Mouse (Mus musculus) right cerebral cortex, adult 18-20 months (tissue): ENCODE data around the gene Zzz3.
"Not testable (repeated sequence)": the region's sequence is repeated elsewhere in the genome, so short reads cannot be mapped to it uniquely, and the experiment has no call there.

Experiments
- DNase-seq: peaks from one replicate; pipeline ENCODE4 v3.0.0; 2022; ENCODE audit warnings: mixed read lengths

Gene Zzz3

GRCm38 (mm10) chr3:152401964-152402670, 6.8 kb downstream of the Zzz3 start:
- DNase-seq = peak; percentile 17

DNA sequence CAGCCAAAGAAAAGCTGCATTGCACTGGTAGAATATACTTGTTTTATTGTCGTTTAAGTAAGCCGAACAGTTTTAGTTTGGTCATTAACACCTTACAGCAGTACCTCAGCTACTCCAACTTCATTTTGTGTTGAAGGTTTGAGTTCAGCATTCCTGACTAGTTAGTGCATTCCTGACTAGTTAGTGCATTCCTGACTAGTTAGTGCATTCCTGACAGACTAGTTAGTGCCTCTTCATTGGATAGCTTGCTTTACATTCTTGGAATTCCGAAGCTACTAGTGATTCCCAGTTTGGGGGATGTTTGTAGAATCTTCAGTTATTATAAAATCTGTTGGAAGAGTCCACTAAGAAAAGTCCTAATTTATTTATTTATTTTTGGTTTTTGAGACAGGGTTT, 7.4 kb downstream of the Zzz3 start:
- no peak for DNase-seq

DNA sequence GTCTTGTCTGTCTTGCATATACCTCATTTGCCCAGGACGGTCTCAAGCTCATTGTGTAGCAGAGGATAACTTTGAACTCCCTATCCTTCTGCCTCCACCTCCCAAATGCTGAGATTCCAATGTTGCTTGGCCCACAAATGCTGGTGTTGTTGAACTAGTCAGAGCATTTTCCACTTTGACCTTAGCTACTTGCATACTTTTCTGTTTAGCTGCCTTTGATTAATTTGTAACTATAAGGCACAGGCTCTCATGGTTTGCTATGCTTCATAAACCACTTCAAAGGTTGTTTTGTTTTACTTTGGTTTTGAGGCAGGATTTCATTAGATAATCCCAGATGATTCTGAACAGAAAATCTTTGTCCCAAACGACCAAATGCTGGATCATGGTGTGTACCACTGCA, 8.6 kb downstream of the Zzz3 start:
- no peak for DNase-seq

DNA sequence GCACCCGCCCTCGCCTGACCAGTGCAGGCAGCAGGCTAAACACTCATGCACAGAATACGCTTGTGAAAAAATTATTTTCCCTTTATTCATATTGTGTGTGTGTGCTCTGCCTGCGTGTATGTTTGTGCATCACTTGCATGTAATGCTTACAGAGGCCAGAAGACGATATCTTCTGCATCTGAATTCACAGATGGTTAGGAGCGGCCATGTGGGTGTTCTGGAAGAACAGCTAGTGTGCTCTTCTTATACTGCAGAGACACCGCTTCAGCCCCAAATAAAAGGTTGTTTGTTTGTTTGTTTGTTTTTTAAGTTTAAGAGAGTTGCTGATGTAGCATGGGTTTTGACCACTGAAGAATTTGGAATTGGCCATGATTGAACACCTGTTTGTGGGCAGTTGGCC, 10.1 kb downstream of the Zzz3 start:
- peak; percentile 21 for DNase-seq

- no peak for DNase-seq
Measured at GRCm38 (mm10) chr3:152405978-152406640, 10.8 kb downstream of the Zzz3 start.

- DNase-seq = no peak
Measured at GRCm38 (mm10) chr3:152410980-152411551, 15.8 kb downstream of the Zzz3 start.

- no peak for DNase-seq
Measured at GRCm38 (mm10) chr3:152412362-152412761, 17.1 kb downstream of the Zzz3 start.

DNA sequence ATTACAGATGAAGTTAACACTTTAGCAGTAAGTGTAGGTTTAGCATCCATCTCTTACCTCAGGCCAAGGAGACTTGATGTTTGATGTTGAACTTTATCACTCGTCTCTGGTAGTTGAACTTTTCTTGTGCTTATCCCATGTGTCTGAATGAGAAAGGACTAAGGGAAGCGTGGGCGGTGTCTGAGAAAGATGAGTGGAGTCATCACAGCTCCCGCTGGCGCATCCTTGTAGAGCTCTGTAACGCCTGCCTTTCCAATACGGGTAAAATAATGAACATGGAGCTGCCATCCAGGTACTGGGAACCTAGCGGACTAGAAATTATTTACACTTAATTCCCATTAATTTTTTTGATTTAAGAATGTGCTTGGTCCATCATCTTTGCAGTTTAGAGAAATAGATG, 33.7 kb downstream of the Zzz3 start:
- DNase-seq = peak; percentile 38

- no peak for DNase-seq
Measured at GRCm38 (mm10) chr3:152432677-152433076, 37.4 kb downstream of the Zzz3 start.

DNA sequence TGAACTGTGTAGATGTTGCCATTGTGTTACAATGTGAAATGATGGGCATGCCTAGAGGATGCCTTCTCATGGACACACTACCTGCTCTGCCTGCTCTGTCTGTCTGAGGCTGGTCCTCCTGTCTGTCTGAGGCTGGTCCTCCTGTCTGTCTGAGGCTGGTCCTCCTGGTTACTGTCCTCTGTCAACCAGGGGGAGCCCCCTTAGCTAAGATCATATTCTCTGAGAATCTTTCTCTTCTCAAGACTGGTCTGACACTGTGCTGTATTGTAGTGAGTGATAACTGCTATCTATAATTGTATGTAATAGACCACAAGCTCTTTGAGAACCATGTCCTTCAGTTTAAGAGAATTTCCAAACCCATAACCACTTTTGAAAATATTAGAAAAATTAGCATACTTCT, 40.3 kb downstream of the Zzz3 start:
- DNase-seq = no peak

DNA sequence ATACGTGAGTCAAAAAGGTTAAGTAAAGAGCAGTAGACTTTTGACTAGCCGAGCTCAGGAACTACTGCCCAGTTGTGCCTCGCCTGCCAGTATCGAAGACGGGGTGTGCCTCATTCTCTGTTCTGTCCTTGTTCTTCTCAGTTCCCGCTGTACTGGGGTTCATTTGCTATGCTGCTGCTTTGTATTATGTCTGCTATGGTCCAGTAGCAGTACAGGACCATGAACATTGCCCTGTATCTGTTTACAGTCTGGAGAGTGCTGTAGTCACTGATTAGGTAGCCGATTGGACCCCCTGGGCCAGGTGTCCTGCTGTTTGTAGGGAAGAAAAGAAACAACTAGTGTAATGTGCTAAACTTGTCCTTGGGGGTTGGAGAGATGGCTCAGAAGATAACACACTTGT, 42.8 kb downstream of the Zzz3 start:
- DNase-seq = no peak

DNA sequence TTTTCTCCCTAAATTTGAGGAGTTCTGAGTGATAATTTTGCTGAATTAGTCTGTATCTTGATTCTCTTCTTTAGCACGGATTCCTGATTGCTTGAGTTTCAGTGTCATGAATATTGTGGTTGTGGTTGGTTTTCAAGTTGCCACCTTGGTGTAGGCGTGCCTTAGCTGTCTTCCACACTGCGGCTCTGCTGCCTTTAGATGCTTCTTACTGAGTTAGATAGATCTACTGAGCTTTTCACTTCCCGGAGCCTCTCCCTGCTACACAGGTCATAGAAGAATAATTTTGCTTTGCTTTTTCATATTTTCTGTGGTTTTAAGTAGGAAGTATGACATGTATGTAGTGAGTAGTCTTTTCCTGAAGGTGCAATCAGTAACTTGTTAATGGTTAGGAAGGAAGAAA, 47.5 kb downstream of the Zzz3 start:
- no peak for DNase-seq

- DNase-seq = no peak
Measured at GRCm38 (mm10) chr3:152444114-152444513, 48.8 kb downstream of the Zzz3 start.

DNA sequence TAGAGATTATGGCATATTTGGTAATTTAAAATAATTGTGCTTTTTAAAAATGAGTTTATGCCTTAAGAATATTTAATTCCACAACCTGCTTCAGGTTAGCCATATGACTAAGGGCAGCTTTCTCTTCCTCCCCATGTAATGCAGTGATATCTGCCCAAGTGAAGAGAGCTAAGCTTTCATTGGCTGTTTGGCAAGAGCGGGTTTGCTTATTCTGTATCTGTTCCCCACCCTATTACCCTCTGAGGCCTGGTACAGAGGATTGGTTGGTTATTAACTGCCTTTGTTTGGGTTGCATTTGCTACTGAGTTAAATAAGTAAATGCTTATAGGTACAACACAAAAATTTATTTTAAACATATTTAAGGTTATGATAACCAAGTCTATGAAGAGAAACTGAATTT, 51.7 kb downstream of the Zzz3 start:
- DNase-seq = no peak

GRCm38 (mm10) chr3:152453163-152453562, 57.9 kb downstream of the Zzz3 start:
- DNase-seq = no peak

DNA sequence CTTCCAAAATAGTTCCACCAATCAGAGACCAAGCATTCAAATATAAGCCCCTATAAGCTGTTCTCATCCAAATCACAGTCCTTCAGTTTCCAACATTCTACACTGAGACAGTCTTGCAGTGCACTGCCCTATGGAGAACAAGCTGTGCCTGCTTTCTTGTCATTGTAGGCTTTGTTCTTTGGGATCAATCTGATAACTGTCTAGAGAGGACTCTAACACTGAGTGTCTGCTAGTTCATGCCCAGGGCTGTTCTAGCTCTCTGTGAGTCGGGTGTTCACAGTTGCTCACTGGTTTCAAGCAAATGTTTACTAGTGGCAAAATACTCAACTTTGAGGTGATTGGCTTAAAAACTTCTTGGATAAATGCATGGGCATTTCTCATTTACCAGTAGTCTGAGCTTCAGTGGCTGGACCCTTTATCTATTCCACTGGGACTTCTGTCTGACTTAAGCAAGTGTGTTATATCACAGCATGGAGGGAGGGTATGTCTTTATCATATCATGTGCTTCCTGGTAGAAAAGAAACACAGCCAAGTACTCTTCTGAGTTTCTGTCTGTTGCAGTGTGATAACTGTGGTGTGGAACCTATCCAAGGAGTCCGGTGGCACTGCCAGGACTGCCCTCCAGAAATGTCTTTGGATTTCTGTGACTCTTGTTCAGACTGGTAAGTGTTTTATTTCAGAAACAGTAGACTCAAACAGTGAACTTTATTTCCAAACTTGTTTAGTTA, 62.2 kb downstream of the Zzz3 start:
- no peak for DNase-seq

GRCm38 (mm10) chr3:152458875-152459274, 63.6 kb downstream of the Zzz3 start:
- DNase-seq = not testable (repeated sequence)

GRCm38 (mm10) chr3:152460802-152461201, 65.5 kb downstream of the Zzz3 start:
- DNase-seq = no peak

DNA sequence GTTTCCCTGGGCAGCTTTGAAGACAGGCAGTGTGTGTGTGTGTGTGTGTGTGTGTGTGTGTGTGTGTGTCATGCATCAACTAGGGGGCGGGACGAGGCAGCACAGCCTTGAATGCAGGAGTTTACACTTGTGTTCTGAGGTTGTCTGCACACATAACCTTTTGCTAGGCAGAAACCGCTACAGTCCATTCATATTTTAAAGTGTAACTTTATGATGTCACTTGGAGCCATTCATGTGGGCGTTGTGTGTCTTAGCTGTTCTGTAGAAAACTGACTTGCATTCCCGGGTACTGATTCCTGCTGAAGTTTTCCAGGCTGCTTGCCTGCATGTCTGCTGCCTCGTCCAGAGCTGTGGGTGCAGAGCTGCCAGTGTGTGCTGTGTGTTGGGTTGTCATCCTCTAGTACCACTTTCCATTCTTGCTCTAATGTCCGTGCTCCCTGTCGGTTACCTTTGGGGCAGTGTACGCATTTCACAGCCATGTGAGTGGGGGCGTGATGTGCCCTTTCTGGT, 66.8 kb downstream of the Zzz3 start:
- DNase-seq = peak; percentile 45

- no peak for DNase-seq
Measured at GRCm38 (mm10) chr3:152462900-152463299, 67.6 kb downstream of the Zzz3 start.

DNA sequence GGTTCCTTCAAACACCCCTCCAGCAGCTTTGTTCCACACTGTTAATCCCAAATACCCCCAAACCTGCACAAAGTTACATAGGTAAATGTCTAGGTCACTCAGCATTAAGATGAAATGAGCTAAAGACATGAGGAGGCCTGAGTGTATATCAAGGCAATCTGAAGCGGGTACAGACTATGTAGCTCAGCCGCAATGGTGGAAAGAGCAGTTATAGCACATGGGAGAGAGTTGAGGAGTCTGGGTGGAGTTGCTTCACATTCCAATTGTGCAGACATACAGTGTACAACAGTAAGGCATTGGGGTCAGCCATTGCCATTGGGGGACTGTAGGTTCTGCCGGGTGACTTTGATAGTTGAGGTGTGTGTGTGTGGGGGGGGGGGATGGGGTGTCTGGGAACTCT, 69.2 kb downstream of the Zzz3 start:
- no peak for DNase-seq

DNA sequence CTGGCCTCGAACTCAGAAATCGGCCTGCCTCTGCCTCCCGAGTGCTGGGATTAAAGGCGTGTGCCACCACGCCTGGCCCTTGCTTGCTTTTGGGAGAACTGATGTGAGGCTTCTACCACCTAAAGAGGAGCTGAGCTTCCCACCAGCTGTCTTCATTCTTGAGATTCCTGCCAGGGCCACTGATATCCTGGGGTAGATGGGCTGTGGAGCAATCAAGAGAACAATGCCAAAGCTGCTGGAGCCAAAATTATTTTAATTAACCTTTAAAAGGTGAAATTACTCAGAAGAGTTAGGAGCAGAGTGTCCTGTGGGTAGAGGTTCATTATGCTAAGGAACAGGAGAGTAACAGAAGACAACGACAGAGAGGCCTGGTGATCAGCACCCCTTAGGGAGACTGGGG, 70.1 kb downstream of the Zzz3 start:
- DNase-seq = no peak

- no peak for DNase-seq
Measured at GRCm38 (mm10) chr3:152466849-152467248, 71.6 kb downstream of the Zzz3 start.

DNA sequence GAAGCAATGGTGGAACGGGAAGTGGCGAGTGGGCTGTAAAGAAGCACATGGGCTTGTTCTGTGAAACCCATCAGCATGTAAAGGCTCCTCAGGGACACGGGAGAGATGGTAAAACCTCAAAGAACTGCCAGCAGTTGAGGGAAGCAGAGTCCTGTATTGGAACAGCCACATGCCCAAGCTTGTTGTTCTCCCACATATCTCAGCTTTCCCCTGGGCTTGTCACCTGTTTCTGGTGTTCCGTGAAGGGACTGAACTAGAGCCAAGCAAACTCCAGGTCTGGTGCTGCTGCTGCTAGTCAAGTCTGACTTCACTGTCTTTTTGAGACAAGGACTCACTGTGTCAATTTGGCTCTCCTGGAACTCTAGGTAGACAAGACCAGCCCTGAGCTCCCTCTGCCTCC, 72.0 kb downstream of the Zzz3 start:
- no peak for DNase-seq
